Mouse (Mus musculus) frontal cortex, postnatal 36 days (tissue): Measurements from ENCODE around the gene Rbbp4.

Source experiments
- DNase-seq, 2 experiments: peaks; one replicate each; pipeline ENCODE4 v3.0.0; 2022; ENCODE audit warnings: low spot score in 2 of 2

The Rbbp4 gene

GRCm38 (mm10) chr4:129293702-129294101 is 41.5 kb downstream of the Rbbp4 start:
- no peak for DNase-seq

GRCm38 (mm10) chr4:129292831-129293230 is 42.3 kb downstream of the Rbbp4 start:
- no peak for DNase-seq

GRCm38 (mm10) chr4:129289671-129290070 is 45.5 kb downstream of the Rbbp4 start:
- DNase-seq: peak in 1 of 2 experiments; percentile 19

- DNase-seq: no peak
These were observed 47.1 kb downstream of the Rbbp4 start for GRCm38 (mm10) chr4:129288067-129288466.

- DNase-seq: no peak
These were observed 47.6 kb downstream of the Rbbp4 start, which contains the start of gene Sync for GRCm38 (mm10) chr4:129287472-129287981. TSS of gene Sync (plus strand) at chr4:129287617.

- DNase-seq: no peak
These were observed 48.3 kb downstream of the Rbbp4 start for GRCm38 (mm10) chr4:129286683-129287471.

- no peak for DNase-seq
These were observed 49.0 kb downstream of the Rbbp4 start for GRCm38 (mm10) chr4:129286001-129286682.

GRCm38 (mm10) chr4:129284685-129285084 is 50.5 kb downstream of the Rbbp4 start:
- no peak for DNase-seq

GRCm38 (mm10) chr4:129283226-129283625 is 51.9 kb downstream of the Rbbp4 start:
- DNase-seq: no peak

- DNase-seq: no peak
These were observed 52.4 kb downstream of the Rbbp4 start for GRCm38 (mm10) chr4:129282786-129283185.

- peak; percentile 95 to 97 for DNase-seq
These were observed 58.7 kb downstream of the Rbbp4 start for GRCm38 (mm10) chr4:129276453-129276865.

- DNase-seq: peak in 1 of 2 experiments; percentile 41
These were observed 62.5 kb downstream of the Rbbp4 start for GRCm38 (mm10) chr4:129272756-129273046.

GRCm38 (mm10) chr4:129271991-129272755 is 63.0 kb downstream of the Rbbp4 start:
- DNase-seq: no peak

GRCm38 (mm10) chr4:129268698-129269097 is 66.5 kb downstream of the Rbbp4 start:
- DNase-seq: no peak

GRCm38 (mm10) chr4:129266821-129267220 is 68.3 kb downstream of the Rbbp4 start:
- no peak for DNase-seq

- DNase-seq: no peak
These were observed 69.0 kb downstream of the Rbbp4 start for GRCm38 (mm10) chr4:129266191-129266590.

- peak; percentile 57 to 69 for DNase-seq
These were observed 71.7 kb downstream of the Rbbp4 start for GRCm38 (mm10) chr4:129263225-129264021.

- DNase-seq: no peak
These were observed 74.0 kb downstream of the Rbbp4 start, which contains the start of gene C77080 for GRCm38 (mm10) chr4:129261196-129261595. TSS of gene C77080 (minus strand) at chr4:129261404.

- no peak for DNase-seq
These were observed 74.5 kb downstream of the Rbbp4 start for GRCm38 (mm10) chr4:129260678-129261077.

- DNase-seq: no peak
These were observed 76.1 kb downstream of the Rbbp4 start for GRCm38 (mm10) chr4:129259101-129259500.
